Mouse (Mus musculus): ENCODE data around the gene Krt19. TPM values are rescaled to one million over a fixed set of nuclear protein-coding genes. Genes with fewer than 3 reads are reported as not detected.

Krt19 gene
- total and polyA plus RNA-seq, 2 experiments from 2014 or later = 2.7 to 3.8 TPM

DNA sequence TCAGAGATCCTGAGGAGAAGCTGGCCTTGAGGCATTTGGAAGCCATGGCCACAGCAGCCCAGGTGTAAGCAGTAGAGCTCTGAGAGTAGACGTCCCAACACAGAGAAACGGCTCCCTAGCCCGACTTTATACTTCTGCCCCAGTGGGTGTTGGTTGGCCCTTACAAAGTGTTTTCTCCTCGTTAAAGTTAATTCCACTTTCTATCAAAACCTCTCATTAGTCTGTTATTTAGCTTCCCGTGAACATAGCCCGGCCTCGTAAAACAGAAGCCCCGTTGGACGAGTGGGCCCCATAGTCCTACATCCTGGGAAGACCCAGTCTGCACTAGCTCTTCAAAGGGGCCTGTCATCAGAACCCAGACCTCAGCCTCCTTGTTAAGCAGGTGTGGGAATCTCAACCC is 52.3 kb downstream of the Krt19 start, which contains the start of gene Krt35:
Gene Krt35, minus strand, starts transcription at position 101 of the 400 bp plus-strand sequence.
- Histone ChIP-seq H3K4me3 (ENCODE audit: low read length) (no peak within 1 kb of the TSS), H3K27ac (no peak within 1 kb of the TSS), H3K4me1 (ENCODE audit: insufficient read depth, low read length) (no peaks in the 10 kb centered on the region), H3K9ac (replicated peaks; ENCODE audit: low read length) (no peak within 1 kb of the TSS), H3K4me2 (ENCODE audit: low read depth, low read length) (no peak within 1 kb of the TSS), H3K36me3 (ENCODE audit: insufficient read depth, low read length) (no peaks in the 10 kb centered on the region), H3K27me3 (ENCODE audit: insufficient read depth, low read length) (no peaks in the 10 kb centered on the region), H3K9me3 (ENCODE audit: low read length) (no peaks in the 10 kb centered on the region)
- DNase-seq (ENCODE audit: low spot score) (no peak), ATAC-seq (no peak)
- no peak for TF ChIP-seq CTCF (IDR thresholded peaks at IDR 0.05; ENCODE audit: low read depth)
- WGBS = 83% methylated on average over 9 of the region's 9 CpGs

Other genes starting within 250 kb of the Krt19 start
- not detected in 2 replicates for gene Krtap31-1, start 240.7 kb downstream of the Krt19 start, total RNA-seq (2014; rRNA removed)
- not detected in 2 replicates for gene Krtap31-1, start 240.7 kb downstream of the Krt19 start, polyA plus RNA-seq (2015; fragmentation: Nextera tagmentation; extraction: Ambion mirVana)
- gene Gm11565, start 233.9 kb downstream of the Krt19 start, total RNA-seq (2014; rRNA removed) = not detected in 2 replicates
- not detected in 2 replicates for gene Gm11565, start 233.9 kb downstream of the Krt19 start, polyA plus RNA-seq (2015; fragmentation: Nextera tagmentation; extraction: Ambion mirVana)
- not detected in 2 replicates for gene Krtap31-2, start 212.4 kb downstream of the Krt19 start, total RNA-seq (2014; rRNA removed)
- not detected in 2 replicates for gene Krtap31-2, start 212.4 kb downstream of the Krt19 start, polyA plus RNA-seq (2015; fragmentation: Nextera tagmentation; extraction: Ambion mirVana)
- gene Krtap9-5, start 200.2 kb downstream of the Krt19 start, total RNA-seq (2014; rRNA removed) = not detected in 2 replicates
- not detected in 2 replicates for gene Krtap9-5, start 200.2 kb downstream of the Krt19 start, polyA plus RNA-seq (2015; fragmentation: Nextera tagmentation; extraction: Ambion mirVana)
- gene Krtap29-1, start 169.6 kb downstream of the Krt19 start, total RNA-seq (2014; rRNA removed) = not detected in 2 replicates
- not detected in 2 replicates for gene Krtap29-1, start 169.6 kb downstream of the Krt19 start, polyA plus RNA-seq (2015; fragmentation: Nextera tagmentation; extraction: Ambion mirVana)
- not detected in 2 replicates for gene Krtap16-1, start 162.1 kb downstream of the Krt19 start, total RNA-seq (2014; rRNA removed)
- 0.09 TPM in 1 of 2 replicates, not detected in the other for gene Krtap16-1, start 162.1 kb downstream of the Krt19 start, polyA plus RNA-seq (2015; fragmentation: Nextera tagmentation; extraction: Ambion mirVana)
- gene Krtap17-1, start 154.7 kb downstream of the Krt19 start, total RNA-seq (2014; rRNA removed) = 2.6 and 3.0 TPM in 2 replicates
- 1.6 and 1.8 TPM in 2 replicates for gene Krtap17-1, start 154.7 kb downstream of the Krt19 start, polyA plus RNA-seq (2015; fragmentation: Nextera tagmentation; extraction: Ambion mirVana)
- not detected in 2 replicates for gene Krt33a, start 132.5 kb downstream of the Krt19 start, total RNA-seq (2014; rRNA removed)
- gene Krt33a, start 132.5 kb downstream of the Krt19 start, polyA plus RNA-seq (2015; fragmentation: Nextera tagmentation; extraction: Ambion mirVana) = not detected in 2 replicates
- gene Krt33b, start 118.8 kb downstream of the Krt19 start, total RNA-seq (2014; rRNA removed) = not detected in 2 replicates
- gene Krt33b, start 118.8 kb downstream of the Krt19 start, polyA plus RNA-seq (2015; fragmentation: Nextera tagmentation; extraction: Ambion mirVana) = 0.11 and 0.29 TPM in 2 replicates
- not detected in 2 replicates for gene Krt34, start 107.1 kb downstream of the Krt19 start, total RNA-seq (2014; rRNA removed)
- 0.11 TPM in 1 of 2 replicates, not detected in the other for gene Krt34, start 107.1 kb downstream of the Krt19 start, polyA plus RNA-seq (2015; fragmentation: Nextera tagmentation; extraction: Ambion mirVana)
- gene Krt31, start 98.1 kb downstream of the Krt19 start, total RNA-seq (2014; rRNA removed) = not detected in 2 replicates
- not detected in 2 replicates for gene Krt31, start 98.1 kb downstream of the Krt19 start, polyA plus RNA-seq (2015; fragmentation: Nextera tagmentation; extraction: Ambion mirVana)
- gene Krt32, start 60.4 kb downstream of the Krt19 start, total RNA-seq (2014; rRNA removed) = not detected in 2 replicates
- not detected in 2 replicates for gene Krt32, start 60.4 kb downstream of the Krt19 start, polyA plus RNA-seq (2015; fragmentation: Nextera tagmentation; extraction: Ambion mirVana)
- 0.78 TPM in 1 of 2 replicates, not detected in the other for gene Krt35, start 52.4 kb downstream of the Krt19 start, total RNA-seq (2014; rRNA removed)
- 0.16 TPM in 2 replicates for gene Krt35, start 52.4 kb downstream of the Krt19 start, polyA plus RNA-seq (2015; fragmentation: Nextera tagmentation; extraction: Ambion mirVana)
- gene Krt36, start 43.0 kb downstream of the Krt19 start, total RNA-seq (2014; rRNA removed) = not detected in 2 replicates
- 0.14 TPM in 1 of 2 replicates, not detected in the other for gene Krt36, start 43.0 kb downstream of the Krt19 start, polyA plus RNA-seq (2015; fragmentation: Nextera tagmentation; extraction: Ambion mirVana)
- gene Krt13, start 27.1 kb downstream of the Krt19 start, total RNA-seq (2014; rRNA removed) = not detected in 2 replicates
- 0.13 TPM in 1 of 2 replicates, not detected in the other for gene Krt13, start 27.1 kb downstream of the Krt19 start, polyA plus RNA-seq (2015; fragmentation: Nextera tagmentation; extraction: Ambion mirVana)
- gene Krt15, start 12.7 kb downstream of the Krt19 start, total RNA-seq (2014; rRNA removed) = 0.25 and 0.68 TPM in 2 replicates
- 0.21 and 0.24 TPM in 2 replicates for gene Krt15, start 12.7 kb downstream of the Krt19 start, polyA plus RNA-seq (2015; fragmentation: Nextera tagmentation; extraction: Ambion mirVana)
- 0.05 TPM in 1 of 2 replicates, not detected in the other for gene Krt9, start 44.6 kb upstream of the Krt19 start, total RNA-seq (2014; rRNA removed)
- gene Krt9, start 44.6 kb upstream of the Krt19 start, polyA plus RNA-seq (2015; fragmentation: Nextera tagmentation; extraction: Ambion mirVana) = 0.06 and 0.18 TPM in 2 replicates
- 0.86 TPM in 1 of 2 replicates, not detected in the other for gene Krt14, start 58.9 kb upstream of the Krt19 start, total RNA-seq (2014; rRNA removed)
- 0.55 and 0.79 TPM in 2 replicates for gene Krt14, start 58.9 kb upstream of the Krt19 start, polyA plus RNA-seq (2015; fragmentation: Nextera tagmentation; extraction: Ambion mirVana)
- gene Krt16, start 100.2 kb upstream of the Krt19 start, total RNA-seq (2014; rRNA removed) = not detected in 2 replicates
- gene Krt16, start 100.2 kb upstream of the Krt19 start, polyA plus RNA-seq (2015; fragmentation: Nextera tagmentation; extraction: Ambion mirVana) = not detected in 2 replicates
- gene Krt17, start 112.4 kb upstream of the Krt19 start, total RNA-seq (2014; rRNA removed) = 0.40 and 1.0 TPM in 2 replicates
- 1.1 and 1.2 TPM in 2 replicates for gene Krt17, start 112.4 kb upstream of the Krt19 start, polyA plus RNA-seq (2015; fragmentation: Nextera tagmentation; extraction: Ambion mirVana)
- not detected in 2 replicates for gene Krt42, start 121.2 kb upstream of the Krt19 start, total RNA-seq (2014; rRNA removed)
- 0.23 TPM in 1 of 2 replicates, not detected in the other for gene Krt42, start 121.2 kb upstream of the Krt19 start, polyA plus RNA-seq (2015; fragmentation: Nextera tagmentation; extraction: Ambion mirVana)
- gene Eif1, start 171.2 kb upstream of the Krt19 start, total RNA-seq (2014; rRNA removed) = 74.1 and 76.5 TPM in 2 replicates
- gene Eif1, start 171.2 kb upstream of the Krt19 start, polyA plus RNA-seq (2015; fragmentation: Nextera tagmentation; extraction: Ambion mirVana) = 1,309 and 1,318 TPM in 2 replicates
- gene Gast, start 185.7 kb upstream of the Krt19 start, total RNA-seq (2014; rRNA removed) = not detected in 2 replicates
- gene Gast, start 185.7 kb upstream of the Krt19 start, polyA plus RNA-seq (2015; fragmentation: Nextera tagmentation; extraction: Ambion mirVana) = 0.45 and 0.73 TPM in 2 replicates
- 530 and 555 TPM in 2 replicates for gene Hap1, start 207.5 kb upstream of the Krt19 start, total RNA-seq (2014; rRNA removed)
- gene Hap1, start 207.5 kb upstream of the Krt19 start, polyA plus RNA-seq (2015; fragmentation: Nextera tagmentation; extraction: Ambion mirVana) = 344 and 395 TPM in 2 replicates
- gene Jup, start 249.1 kb upstream of the Krt19 start, total RNA-seq (2014; rRNA removed) = 105 and 119 TPM in 2 replicates
- 42.7 and 49.8 TPM in 2 replicates for gene Jup, start 249.1 kb upstream of the Krt19 start, polyA plus RNA-seq (2015; fragmentation: Nextera tagmentation; extraction: Ambion mirVana)

All from hindbrain, postnatal 0 days (tissue).